Mouse (Mus musculus) liver, postnatal 0 days (tissue): ENCODE results near the gene Tspan10.

Experiments used
- CTCF ChIP-seq: sonication (generic); IDR thresholded peaks from 2 replicates; pipeline ENCODE4 v1.5.1; 2016; ENCODE audit warnings: antibody characterized with exemption, low read depth
- EP300 ChIP-seq: IDR thresholded peaks from 2 replicates; pipeline ENCODE4 v1.6.1; 2016; ENCODE audit warnings: antibody characterized with exemption, low read depth, mild to moderate bottlenecking

DNA sequence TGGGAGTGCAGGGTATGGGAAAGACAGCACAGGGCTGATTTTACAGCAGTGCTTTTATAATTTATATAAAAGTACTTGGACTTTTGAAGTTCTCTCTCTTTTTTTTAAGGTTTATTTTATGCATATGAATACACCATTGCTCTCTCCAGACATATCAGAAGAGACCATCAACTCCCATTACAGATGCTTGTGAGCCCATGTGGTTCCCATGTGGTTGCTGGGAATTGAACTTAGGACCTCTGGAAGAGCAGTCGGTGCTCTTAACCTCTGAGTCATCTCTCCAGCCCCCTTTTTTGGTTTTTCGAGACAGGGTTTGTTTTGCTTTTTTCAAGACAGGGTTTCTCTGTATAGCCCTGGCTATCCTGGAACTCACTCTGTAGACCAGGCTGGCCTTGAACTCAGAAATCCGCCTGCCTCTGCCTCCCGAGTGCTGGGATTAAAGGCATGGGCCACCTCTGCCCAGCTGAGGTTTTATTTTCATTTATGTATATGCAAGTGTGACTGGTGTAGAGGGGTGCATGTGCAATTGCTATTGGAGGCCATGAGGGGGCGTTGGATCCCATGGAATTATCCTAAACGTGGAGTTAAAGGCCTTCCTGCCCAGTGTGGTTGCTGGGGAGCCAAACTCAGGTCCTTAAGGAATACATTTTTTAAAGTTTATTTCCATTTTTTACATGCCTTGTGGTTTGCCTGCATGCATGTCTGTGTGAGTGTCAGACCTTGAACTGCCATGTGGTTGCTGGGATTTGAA lies 16.6 kb downstream of the Tspan10 start:
- TF ChIP-seq CTCF, result peak; percentile 58
- TF ChIP-seq EP300, result no peak
